Mouse (Mus musculus): ENCODE results near the gene Mpo. TPM values are rescaled to one million over a fixed set of nuclear protein-coding genes. Genes with fewer than 3 reads are reported as not detected.

The Mpo gene
- polyA plus RNA-seq, 1 experiment from 2014 or later, result 19.0 TPM

- Histone ChIP-seq H3K4me1 (ENCODE audit: control insufficient read depth, insufficient read depth, low read length) (peaks cover 6% of the 10 kb centered on the region; the same call in 1 of the 2 replicates), H3K27ac (ENCODE audit: low read length) (no peak overlapping the region), H3K9me3 (replicated peaks; ENCODE audit: control insufficient read depth, low read length) (no peaks in the 10 kb centered on the region), H3K9ac (ENCODE audit: low read length) (peak overlapping the region; percentile 78; the same call in 1 of the 2 replicates), H3K4me3 (replicated peaks; ENCODE audit: low read length) (peak overlapping the region; percentile 48), H3K36me3 (ENCODE audit: control insufficient read depth, insufficient read depth, low read length) (no peaks in the 10 kb centered on the region), H3K27me3 (ENCODE audit: control insufficient read depth, insufficient read depth, low read length) (no peaks in the 10 kb centered on the region), H3K4me2 (ENCODE audit: low read depth, low read length) (peak overlapping the region; percentile 85)
- peak; percentile 3; the same call in 1 of the 2 replicates for ATAC-seq (ENCODE audit: insufficient read depth, low FRiP score)
- 33% methylated on average over 12 of the region's 12 CpGs for WGBS
These were observed 14.5 kb upstream of the Mpo start for GRCm38 (mm10) chr11:87778915-87779314.

- H3K9me3 ChIP-seq (replicated peaks; ENCODE audit: control insufficient read depth, low read length), result no peaks in the 10 kb centered on the region
- no peak for ATAC-seq (ENCODE audit: insufficient read depth, low FRiP score)
- peaks cover 6% of the 10 kb centered on the region; the same call in 1 of the 2 replicates for H3K4me1 ChIP-seq (ENCODE audit: control insufficient read depth, insufficient read depth, low read length)
- H3K9ac ChIP-seq (ENCODE audit: low read length), result no peak overlapping the region
- no peaks in the 10 kb centered on the region for H3K27me3 ChIP-seq (ENCODE audit: control insufficient read depth, insufficient read depth, low read length)
- H3K36me3 ChIP-seq (ENCODE audit: control insufficient read depth, insufficient read depth, low read length), result no peaks in the 10 kb centered on the region
- no peak overlapping the region for H3K4me2 ChIP-seq (ENCODE audit: low read depth, low read length)
- H3K27ac ChIP-seq (ENCODE audit: low read length), result no peak overlapping the region
- H3K4me3 ChIP-seq (replicated peaks; ENCODE audit: low read length), result no peak overlapping the region
- WGBS, result 87% methylated on average over 4 of the region's 4 CpGs
These were observed 14.0 kb upstream of the Mpo start for GRCm38 (mm10) chr11:87779392-87779791.

GRCm38 (mm10) chr11:87780130-87780529, 13.3 kb upstream of the Mpo start:
- ATAC-seq (ENCODE audit: insufficient read depth, low FRiP score), result no peak
- H3K27me3 ChIP-seq (ENCODE audit: control insufficient read depth, insufficient read depth, low read length), result no peaks in the 10 kb centered on the region
- peaks cover 6% of the 10 kb centered on the region; the same call in 1 of the 2 replicates for H3K4me1 ChIP-seq (ENCODE audit: control insufficient read depth, insufficient read depth, low read length)
- no peak overlapping the region for H3K4me2 ChIP-seq (ENCODE audit: low read depth, low read length)
- no peaks in the 10 kb centered on the region for H3K9me3 ChIP-seq (replicated peaks; ENCODE audit: control insufficient read depth, low read length)
- H3K36me3 ChIP-seq (ENCODE audit: control insufficient read depth, insufficient read depth, low read length), result no peaks in the 10 kb centered on the region
- no peak overlapping the region for H3K27ac ChIP-seq (ENCODE audit: low read length)
- 77% methylated on average over 8 of the region's 8 CpGs for WGBS
- H3K4me3 ChIP-seq (replicated peaks; ENCODE audit: low read length), result no peak overlapping the region
- no peak overlapping the region for H3K9ac ChIP-seq (ENCODE audit: low read length)

- no peak for ATAC-seq (ENCODE audit: insufficient read depth, low FRiP score)
- 78% methylated on average over 6 of the region's 6 CpGs for WGBS
- no peak overlapping the region for H3K4me3 ChIP-seq (replicated peaks; ENCODE audit: low read length)
These were observed 3.3 kb upstream of the Mpo start for GRCm38 (mm10) chr11:87790088-87790487.

GRCm38 (mm10) chr11:87801711-87802275, 8.4 kb downstream of the Mpo start:
- Histone ChIP-seq H3K36me3 (ENCODE audit: control insufficient read depth, insufficient read depth, low read length) (no peaks in the 10 kb centered on the region), H3K27me3 (ENCODE audit: control insufficient read depth, insufficient read depth, low read length) (no peaks in the 10 kb centered on the region), H3K27ac (ENCODE audit: low read length) (no peak overlapping the region), H3K9me3 (replicated peaks; ENCODE audit: control insufficient read depth, low read length) (no peaks in the 10 kb centered on the region), H3K4me3 (replicated peaks; ENCODE audit: low read length) (no peak overlapping the region), H3K9ac (ENCODE audit: low read length) (no peak overlapping the region), H3K4me1 (ENCODE audit: control insufficient read depth, insufficient read depth, low read length) (no peaks in the 10 kb centered on the region), H3K4me2 (ENCODE audit: low read depth, low read length) (no peak overlapping the region)
- WGBS, result 70% methylated on average over 22 of the region's 22 CpGs
- ATAC-seq (ENCODE audit: insufficient read depth, low FRiP score), result peak; percentile 38; the same call in 1 of the 2 replicates

More at GRCm38 (mm10) chr11:87790088-87790487, 3.3 kb upstream of the Mpo start:
- no peaks in the 10 kb centered on the region for H3K9me3 ChIP-seq (replicated peaks; ENCODE audit: control insufficient read depth, low read length)
- no peaks in the 10 kb centered on the region for H3K4me1 ChIP-seq (ENCODE audit: control insufficient read depth, insufficient read depth, low read length)
- no peaks in the 10 kb centered on the region for H3K36me3 ChIP-seq (ENCODE audit: control insufficient read depth, insufficient read depth, low read length)
- no peak overlapping the region for H3K9ac ChIP-seq (ENCODE audit: low read length)
- no peak overlapping the region for H3K4me2 ChIP-seq (ENCODE audit: low read depth, low read length)
- H3K27me3 ChIP-seq (ENCODE audit: control insufficient read depth, insufficient read depth, low read length), result no peaks in the 10 kb centered on the region
- no peak overlapping the region for H3K27ac ChIP-seq (ENCODE audit: low read length)

GRCm38 (mm10) chr11:87802621-87803020, 9.2 kb downstream of the Mpo start:
- WGBS, result 54% methylated on average over 14 of the region's 14 CpGs
- Histone ChIP-seq H3K4me3 (replicated peaks; ENCODE audit: low read length) (no peak overlapping the region), H3K27me3 (ENCODE audit: control insufficient read depth, insufficient read depth, low read length) (no peaks in the 10 kb centered on the region), H3K4me2 (ENCODE audit: low read depth, low read length) (no peak overlapping the region), H3K4me1 (ENCODE audit: control insufficient read depth, insufficient read depth, low read length) (no peaks in the 10 kb centered on the region), H3K9me3 (replicated peaks; ENCODE audit: control insufficient read depth, low read length) (no peaks in the 10 kb centered on the region), H3K27ac (ENCODE audit: low read length) (no peak overlapping the region), H3K36me3 (ENCODE audit: control insufficient read depth, insufficient read depth, low read length) (no peaks in the 10 kb centered on the region), H3K9ac (ENCODE audit: low read length) (no peak overlapping the region)
- no peak for ATAC-seq (ENCODE audit: insufficient read depth, low FRiP score)

- Histone ChIP-seq H3K4me1 (ENCODE audit: control insufficient read depth, insufficient read depth, low read length) (no peaks in the 10 kb centered on the region), H3K27ac (ENCODE audit: low read length) (no peak overlapping the region), H3K9ac (ENCODE audit: low read length) (no peak overlapping the region), H3K27me3 (ENCODE audit: control insufficient read depth, insufficient read depth, low read length) (no peaks in the 10 kb centered on the region), H3K9me3 (replicated peaks; ENCODE audit: control insufficient read depth, low read length) (no peaks in the 10 kb centered on the region), H3K36me3 (ENCODE audit: control insufficient read depth, insufficient read depth, low read length) (no peaks in the 10 kb centered on the region), H3K4me2 (ENCODE audit: low read depth, low read length) (no peak overlapping the region), H3K4me3 (replicated peaks; ENCODE audit: low read length) (no peak overlapping the region)
- 60% methylated on average over 1 of the region's 1 CpGs for WGBS
- ATAC-seq (ENCODE audit: insufficient read depth, low FRiP score), result no peak
These were observed 12.1 kb downstream of the Mpo start for GRCm38 (mm10) chr11:87805448-87805847.

GRCm38 (mm10) chr11:87807433-87807832, 14.1 kb downstream of the Mpo start:
- Histone ChIP-seq H3K27me3 (ENCODE audit: control insufficient read depth, insufficient read depth, low read length) (no peaks in the 10 kb centered on the region), H3K4me3 (replicated peaks; ENCODE audit: low read length) (no peak overlapping the region)

GRCm38 (mm10) chr11:87808236-87808635, 14.9 kb downstream of the Mpo start:
- Histone ChIP-seq H3K27me3 (ENCODE audit: control insufficient read depth, insufficient read depth, low read length) (no peaks in the 10 kb centered on the region), H3K4me3 (replicated peaks; ENCODE audit: low read length) (no peak overlapping the region), H3K9ac (ENCODE audit: low read length) (no peak overlapping the region), H3K4me1 (ENCODE audit: control insufficient read depth, insufficient read depth, low read length) (no peaks in the 10 kb centered on the region), H3K4me2 (ENCODE audit: low read depth, low read length) (no peak overlapping the region), H3K36me3 (ENCODE audit: control insufficient read depth, insufficient read depth, low read length) (no peaks in the 10 kb centered on the region), H3K27ac (ENCODE audit: low read length) (no peak overlapping the region), H3K9me3 (replicated peaks; ENCODE audit: control insufficient read depth, low read length) (no peaks in the 10 kb centered on the region)
- WGBS, result 75% methylated on average over 7 of the region's 7 CpGs
- no peak for ATAC-seq (ENCODE audit: insufficient read depth, low FRiP score)

More at GRCm38 (mm10) chr11:87807433-87807832, 14.1 kb downstream of the Mpo start:
- Histone ChIP-seq H3K36me3 (ENCODE audit: control insufficient read depth, insufficient read depth, low read length) (no peaks in the 10 kb centered on the region), H3K4me2 (ENCODE audit: low read depth, low read length) (no peak overlapping the region), H3K9ac (ENCODE audit: low read length) (no peak overlapping the region), H3K4me1 (ENCODE audit: control insufficient read depth, insufficient read depth, low read length) (no peaks in the 10 kb centered on the region), H3K27ac (ENCODE audit: low read length) (no peak overlapping the region), H3K9me3 (replicated peaks; ENCODE audit: control insufficient read depth, low read length) (no peaks in the 10 kb centered on the region)
- no peak for ATAC-seq (ENCODE audit: insufficient read depth, low FRiP score)
- 83% methylated on average over 6 of the region's 6 CpGs for WGBS

Data from stomach, embryonic 16.5 days (tissue).